Mouse (Mus musculus): ENCODE measurements at regions not wholly inside any gene's neighbourhood (a gene's known extent, or its start where the extent isn't known, plus 50 kb on each side); places are given as distances from the start of the nearest gene placed in this dataset.
"Not testable (repeated sequence)": the region's sequence is repeated elsewhere in the genome, so short reads cannot be mapped to it uniquely, and the experiment has no call there.

DNA sequence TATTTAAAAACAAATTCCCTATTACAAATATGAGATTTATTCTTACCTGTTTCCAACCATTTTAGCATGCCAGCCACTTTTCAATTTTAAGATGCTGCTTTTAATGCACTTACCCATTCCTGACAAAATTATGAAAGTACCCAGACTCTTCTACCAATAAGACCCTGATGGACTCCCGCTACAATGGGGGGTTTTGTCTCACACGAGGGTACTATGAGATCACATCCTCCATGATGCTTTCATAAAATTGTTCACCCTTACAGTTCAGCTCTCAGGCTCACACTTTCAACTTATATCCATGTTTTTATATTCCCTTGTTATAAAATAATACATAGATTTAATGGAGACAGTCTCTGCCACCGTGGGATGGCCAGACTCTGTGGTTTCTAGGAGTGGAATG is 68.1 kb upstream of the Adamts18 start:
- no peak for DNase-seq (ENCODE audit: low spot score in 2 of 2)

DNA sequence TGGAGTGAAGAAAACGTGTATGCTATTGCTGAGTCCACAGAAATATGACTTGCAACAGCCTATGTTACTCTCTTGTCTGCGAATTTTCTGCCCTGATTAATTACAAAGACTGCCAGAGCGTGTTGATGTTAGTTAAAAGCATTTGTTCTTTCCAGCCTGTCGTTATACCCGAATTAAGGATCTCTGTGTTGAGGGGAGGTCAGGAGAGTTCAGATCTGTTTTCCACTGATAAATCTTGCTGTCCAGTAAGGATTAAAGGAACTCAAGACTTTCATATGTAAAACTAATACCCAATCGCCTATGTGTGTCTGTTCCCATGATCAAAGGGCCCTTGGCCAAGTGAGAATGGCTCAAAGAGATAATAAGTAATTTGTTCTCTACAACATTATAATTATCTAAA is 68.7 kb upstream of the Adamts18 start:
- no peak for DNase-seq (ENCODE audit: low spot score in 2 of 2)

DNA sequence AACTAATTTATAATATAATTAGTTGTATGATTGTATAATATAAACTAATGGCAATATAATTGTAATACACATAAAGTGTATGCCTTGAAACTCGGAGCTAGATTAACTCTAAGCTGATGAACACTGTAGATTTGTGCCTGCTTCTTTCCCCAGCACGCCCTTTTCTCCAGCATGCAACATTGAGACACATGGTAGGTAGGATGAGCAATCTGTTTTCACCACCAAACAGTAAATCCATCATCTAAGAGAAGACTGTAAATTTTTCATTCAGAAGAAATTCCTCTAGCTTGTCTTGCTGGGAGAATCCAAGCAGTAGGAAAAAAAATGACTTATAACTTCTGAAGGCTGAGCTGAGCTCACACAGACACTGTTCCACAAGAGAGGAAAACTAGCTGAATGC is 71.8 kb upstream of the Adamts18 start:
- no peak for DNase-seq (ENCODE audit: low spot score in 2 of 2)

DNA sequence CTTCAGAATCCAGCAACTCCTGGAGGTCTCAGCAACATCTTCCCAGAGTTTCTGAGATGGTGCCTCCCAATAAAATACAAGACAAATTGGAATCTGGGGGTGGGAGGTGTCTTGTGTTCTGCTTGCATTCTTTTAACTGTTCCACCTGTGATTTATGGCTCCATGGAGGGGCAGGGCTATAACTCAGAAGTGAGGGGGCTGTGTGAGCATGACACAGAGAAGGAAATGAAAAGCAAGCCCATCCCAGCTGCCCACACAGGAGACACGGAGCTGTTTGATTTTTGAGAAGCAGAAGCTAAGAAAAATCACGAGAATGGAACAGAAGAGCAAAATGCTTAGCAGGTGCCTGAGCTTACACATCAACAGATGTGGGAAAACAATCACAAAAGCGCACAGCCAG is 74.8 kb upstream of the Adamts18 start:
- DNase-seq (ENCODE audit: low spot score in 2 of 2) = no peak

DNA sequence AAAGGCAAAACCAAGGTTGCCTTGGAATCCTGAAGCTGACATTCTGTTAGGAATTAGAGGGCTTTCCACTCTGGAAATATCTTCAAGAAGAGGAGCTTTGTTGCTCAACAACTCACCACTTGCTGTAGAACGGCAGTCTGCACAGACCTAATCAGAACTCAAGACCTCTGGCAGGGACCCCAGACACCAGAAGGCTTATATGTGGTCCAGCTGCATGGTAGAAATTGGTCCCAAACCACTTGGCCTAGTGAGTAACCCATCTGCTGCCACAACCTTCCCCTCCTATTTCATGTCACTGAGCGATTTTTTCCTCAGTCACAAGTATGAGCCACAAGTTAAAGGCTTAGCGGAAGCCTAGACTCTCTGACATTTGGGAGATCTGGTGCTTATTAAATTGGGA is 105.2 kb upstream of the Adamts18 start:
- no peak for DNase-seq (ENCODE audit: low spot score in 2 of 2)

DNA sequence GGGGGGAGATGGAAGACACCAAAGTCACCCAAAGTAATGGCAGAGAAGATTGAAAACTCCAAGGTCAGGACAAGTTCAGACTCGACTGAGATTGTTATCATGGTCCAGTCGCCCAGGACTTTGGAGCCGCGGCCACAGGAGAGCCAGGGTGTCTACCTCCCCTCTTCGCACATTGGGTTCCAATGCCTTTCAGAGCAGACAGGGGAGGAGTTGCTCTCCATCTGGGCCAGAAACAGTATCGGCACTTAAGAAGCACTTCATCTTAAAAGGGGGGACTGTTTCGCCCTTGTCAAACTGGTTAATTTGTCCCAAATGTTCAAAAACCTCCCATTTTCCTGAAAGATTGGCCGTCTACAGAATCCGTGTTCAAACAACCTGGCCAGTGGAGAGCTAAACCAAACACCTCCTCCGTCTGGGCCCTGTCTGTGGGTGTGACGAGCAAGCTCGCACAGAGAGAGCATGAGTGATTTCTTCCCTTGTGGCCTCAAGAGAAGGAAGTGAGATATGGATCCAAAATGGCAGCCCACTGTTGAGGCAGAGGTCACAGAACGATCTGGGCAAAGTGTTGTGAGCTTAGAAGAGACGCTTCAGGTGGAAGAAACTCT is 108.0 kb upstream of the Adamts18 start:
- no peak for DNase-seq (ENCODE audit: low spot score in 2 of 2)

DNA sequence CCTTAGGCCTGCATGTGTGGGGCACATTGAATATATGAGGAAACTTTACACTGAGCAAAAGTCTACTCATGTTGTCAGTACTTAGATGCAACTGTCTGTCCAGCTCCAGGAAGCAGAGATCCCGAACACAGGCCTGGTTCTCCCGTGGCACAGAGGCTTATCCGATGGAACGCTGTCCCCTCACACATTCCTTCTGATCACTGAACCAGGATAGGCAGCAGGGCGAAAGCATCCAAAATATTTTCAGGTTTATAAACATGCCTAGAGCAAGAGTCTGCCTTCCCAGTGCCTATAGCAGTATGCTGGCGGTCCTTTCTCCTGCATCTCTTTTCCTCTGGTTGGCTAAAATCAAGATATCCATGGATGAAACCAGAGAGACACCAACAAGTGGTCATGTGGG is 109.3 kb upstream of the Adamts18 start:
- no peak for DNase-seq (ENCODE audit: low spot score in 2 of 2)

DNA sequence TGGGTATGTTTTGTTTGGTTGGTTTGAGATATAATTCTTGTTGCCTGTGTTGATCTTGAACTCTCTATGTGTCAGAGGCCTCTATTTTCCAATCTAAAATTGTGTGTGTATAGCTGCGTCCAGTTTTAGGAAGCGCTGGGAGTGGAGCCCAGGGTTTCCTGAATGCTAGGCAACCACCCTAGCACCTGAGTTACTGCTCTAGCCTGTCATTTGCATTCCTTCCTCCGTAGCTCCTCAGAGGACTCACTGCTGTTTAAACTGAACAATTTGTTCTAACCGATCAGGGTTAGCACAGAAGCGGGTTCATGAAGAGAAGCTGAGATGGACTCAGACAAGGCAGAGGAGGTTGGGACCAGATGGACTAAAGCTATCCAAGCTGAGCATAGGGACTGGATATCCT is 127.3 kb upstream of the Adamts18 start:
- no peak for DNase-seq (ENCODE audit: low spot score in 2 of 2)

DNA sequence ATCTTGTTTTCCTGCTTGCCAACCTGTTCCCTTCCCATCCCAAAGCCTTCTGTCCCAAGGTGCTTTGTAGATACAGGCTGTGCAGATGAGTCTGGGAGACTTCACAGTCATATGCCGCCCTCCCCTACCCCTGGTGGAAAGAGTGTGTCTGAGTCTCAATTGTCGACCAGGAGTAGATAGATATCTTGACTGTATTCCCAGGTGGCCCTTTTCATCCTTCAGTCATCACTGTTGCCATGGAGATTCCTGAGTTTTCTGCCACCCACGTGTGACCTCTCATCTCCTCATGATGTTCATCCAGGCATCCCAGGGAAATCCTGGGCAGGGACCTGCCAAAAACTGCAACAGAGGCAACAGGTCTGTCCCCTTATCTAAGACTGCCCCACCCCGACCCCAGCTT is 128.1 kb upstream of the Adamts18 start:
- no peak for DNase-seq (ENCODE audit: low spot score in 2 of 2)

DNA sequence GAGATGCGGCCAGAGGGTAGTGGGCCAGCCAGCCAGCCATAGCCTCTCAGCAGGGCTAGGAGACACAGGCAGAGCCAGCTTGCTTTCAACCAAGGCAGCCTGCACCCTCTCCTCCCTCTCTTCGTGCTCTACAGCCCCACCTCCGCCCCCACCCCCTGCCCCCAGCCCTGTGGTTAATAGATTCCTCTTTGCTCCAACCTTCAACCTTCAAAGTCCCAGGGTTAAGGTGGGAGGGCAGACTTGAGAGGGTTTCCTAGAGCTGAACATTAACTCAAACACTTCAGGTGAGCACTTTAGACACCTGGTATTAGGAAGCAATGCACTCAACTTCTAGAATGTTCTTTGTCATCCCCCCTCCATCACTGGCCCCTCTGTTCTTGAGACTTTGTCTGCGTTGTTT is 128.5 kb upstream of the Adamts18 start:
- DNase-seq (ENCODE audit: low spot score in 2 of 2) = no peak

DNA sequence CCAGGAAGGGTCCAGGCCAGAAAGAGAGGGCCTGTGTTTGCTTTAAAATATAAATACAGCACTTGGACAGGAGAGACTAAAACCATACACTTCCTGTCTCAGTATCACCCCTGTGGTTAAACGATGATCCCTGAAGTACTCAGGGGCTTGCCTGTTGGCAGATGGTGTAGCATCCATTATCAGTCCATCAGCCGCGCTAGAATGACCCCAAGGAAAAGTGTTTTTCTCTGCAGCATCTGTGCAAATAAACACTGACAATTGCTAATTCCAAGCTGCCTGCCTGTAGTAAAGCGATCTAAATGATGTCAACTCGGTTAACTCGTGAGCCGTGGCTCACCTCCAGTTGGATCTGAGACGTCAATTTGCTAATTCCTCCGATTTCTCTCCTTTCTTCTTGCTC is 130.4 kb upstream of the Adamts18 start:
- DNase-seq (ENCODE audit: low spot score in 2 of 2) = no peak

DNA sequence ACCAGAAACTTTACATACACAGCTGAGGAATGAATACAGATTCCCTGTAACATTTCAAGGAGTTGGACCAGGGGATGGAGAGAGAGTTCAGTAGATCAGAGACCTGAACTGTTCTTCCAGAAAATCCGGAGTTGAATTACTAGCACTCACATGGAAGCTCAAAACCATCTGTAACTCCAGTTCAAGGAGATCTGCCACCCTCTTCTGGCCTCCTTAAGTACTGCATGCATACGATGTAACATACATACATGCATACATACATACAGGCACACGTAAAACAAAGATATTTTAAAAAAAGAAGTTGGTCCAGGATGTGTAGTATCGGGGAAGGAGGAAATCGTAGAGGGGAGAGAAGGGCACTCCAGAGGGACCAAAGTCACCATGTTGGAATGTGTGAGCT is 131.3 kb upstream of the Adamts18 start:
- DNase-seq (ENCODE audit: low spot score in 2 of 2) = no peak

DNA sequence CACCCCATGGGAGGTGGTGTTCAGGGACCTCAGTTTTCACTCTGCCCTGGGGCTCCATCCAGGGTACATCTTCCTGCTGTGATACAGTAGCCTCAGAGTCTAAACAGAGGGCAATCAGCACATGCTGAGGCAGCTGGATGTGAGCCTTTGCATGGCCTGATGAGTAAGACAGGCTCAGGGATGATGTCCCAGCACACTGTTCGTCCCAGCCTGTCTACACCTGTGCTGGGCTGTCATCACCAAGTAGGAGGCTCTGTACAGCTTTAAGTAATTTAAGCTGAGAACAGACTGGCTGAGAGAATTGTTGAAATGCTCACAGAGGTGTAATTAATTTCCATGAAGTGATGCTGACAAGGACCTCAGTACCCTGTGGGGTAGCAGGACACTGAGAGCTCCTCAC is 132.8 kb upstream of the Adamts18 start:
- DNase-seq (ENCODE audit: low spot score in 2 of 2) = no peak

DNA sequence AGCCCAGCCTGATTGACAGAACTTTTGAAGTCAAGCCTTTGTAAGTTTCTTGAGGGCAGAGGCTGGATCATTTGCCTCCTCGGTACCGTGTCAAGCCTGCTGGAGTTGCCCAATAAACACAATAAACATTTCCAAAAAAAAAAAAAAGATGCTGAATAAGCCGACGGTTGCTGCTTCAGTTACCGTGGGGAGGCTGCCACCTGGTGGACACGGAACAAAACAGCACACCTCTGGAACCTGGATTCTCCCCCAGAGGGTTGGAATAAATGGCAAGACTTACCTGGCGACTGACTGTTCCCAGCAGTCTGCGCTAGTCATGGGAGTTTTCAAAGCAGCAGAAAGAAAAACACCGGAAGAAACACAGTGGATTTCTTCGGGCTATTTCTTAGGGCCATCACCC is 136.3 kb upstream of the Adamts18 start:
- DNase-seq (ENCODE audit: low spot score in 2 of 2) = peak in 1 of 2 experiments; percentile 7

DNA sequence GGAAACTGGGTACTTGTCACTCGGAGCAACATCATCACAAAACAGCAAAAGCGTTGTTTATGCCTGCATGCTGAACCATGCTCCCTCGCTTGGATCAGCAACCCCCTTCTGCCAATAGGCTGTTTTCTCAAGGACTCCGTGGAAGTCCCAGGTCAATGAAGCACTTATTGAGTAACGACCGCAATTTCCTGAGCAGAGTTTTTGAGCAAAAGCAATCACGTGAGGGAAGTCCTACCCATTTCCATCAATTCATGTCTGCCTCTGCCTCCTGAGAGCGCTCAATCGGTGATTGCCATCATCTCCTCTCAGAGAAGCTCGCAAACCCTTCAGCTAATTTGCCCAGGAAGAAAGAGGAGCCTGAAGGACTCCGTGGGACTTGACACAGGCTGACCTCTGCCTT is 136.9 kb upstream of the Adamts18 start:
- DNase-seq (ENCODE audit: low spot score in 2 of 2) = no peak

DNA sequence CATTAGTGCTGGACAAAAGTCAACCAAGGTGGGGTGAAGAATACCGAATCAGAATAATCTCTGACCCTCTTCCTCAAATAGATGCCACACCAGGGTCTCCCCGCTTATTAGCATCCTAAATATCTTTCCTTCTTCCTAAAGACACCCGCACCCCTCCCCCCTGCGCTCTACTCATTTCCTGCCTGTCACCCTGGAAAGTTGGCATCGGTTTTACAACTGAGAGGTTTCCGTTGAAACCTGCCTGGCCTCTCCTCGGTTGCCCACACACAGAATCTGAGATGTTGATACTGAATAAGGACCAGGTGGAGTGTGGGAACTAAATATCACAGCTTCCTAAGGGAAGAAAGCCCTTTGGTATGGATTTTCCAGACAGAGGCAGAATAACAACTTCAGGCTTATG is 137.4 kb upstream of the Adamts18 start:
- DNase-seq (ENCODE audit: low spot score in 2 of 2) = no peak

DNA sequence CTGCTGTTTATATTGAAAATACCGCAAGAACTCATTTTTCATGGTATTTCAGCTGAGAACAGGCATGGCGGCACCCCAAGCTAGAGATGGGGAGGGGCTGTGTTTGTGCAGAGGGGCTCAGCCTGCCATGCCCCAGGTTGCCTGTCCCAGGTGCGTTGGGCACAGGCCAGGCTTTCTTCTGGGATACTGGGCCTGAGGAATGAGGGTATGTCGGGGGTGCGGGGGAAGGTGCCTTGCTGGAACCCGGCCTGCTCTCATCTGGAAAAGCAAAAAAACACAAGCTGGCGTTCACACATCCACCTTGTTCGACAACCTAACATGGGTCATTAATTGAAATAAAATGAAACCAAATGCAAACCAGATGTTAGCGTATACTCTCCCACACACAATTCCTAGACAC is 142.2 kb upstream of the Adamts18 start:
- no peak for DNase-seq (ENCODE audit: low spot score in 2 of 2)

DNA sequence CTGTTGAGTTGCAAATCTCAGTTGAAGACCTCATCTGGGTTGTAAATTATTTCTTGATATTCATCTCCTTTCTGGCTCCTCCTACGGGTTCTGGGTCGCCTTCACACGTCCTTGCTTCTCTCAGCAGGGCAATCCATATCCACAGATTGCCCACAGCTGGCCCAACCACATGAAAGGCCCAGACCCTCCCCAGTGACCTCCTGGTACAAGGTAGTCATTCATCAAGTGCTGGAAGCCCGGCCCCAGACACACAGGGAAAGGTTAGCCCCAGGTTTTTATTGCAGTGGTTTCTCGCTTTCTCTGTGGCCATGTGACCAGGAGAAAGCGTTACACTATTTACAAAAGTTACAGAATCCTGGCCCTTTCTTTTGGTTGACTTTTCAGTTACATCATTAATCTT is 134.5 kb upstream of the Nudt7 start:
- DNase-seq (ENCODE audit: low spot score in 2 of 2) = no peak

DNA sequence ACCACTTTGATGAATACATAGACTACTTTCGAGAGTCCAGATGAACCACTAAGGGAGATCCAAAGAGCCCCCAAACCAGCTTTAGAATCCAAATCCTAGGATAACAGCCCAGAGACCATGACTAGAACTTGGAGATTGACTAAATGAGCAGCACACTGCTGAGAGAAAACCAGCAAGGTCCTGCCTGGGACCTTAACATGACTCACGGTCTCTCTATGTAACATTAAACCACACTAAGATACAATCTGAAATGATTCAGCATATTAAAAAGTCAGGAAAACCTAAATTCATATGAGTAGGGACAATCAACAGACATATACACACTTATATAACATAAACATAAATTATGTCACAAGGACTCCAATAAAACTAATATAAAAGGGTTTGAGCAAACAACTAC is 131.7 kb upstream of the Nudt7 start:
- no peak for DNase-seq (ENCODE audit: low spot score in 2 of 2)

DNA sequence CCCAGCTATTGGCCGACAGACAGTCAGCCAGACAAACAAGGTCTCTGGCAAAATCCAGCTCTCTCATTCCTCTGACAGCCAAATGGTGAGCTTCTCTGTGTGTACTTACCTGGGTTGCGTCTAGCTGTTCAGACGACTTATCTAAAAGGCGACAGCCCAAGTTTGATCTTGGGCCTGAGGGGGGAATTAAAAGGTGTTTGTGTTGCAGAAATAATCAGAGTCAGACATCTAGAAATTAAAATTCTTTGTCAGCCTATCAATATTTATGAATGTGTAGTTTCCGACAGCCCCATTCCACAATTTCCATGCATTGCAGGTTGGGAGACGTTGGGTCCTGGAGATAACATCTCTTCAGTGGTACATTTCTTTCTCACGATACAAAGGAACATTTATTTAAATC is 128.9 kb upstream of the Nudt7 start:
- no peak for DNase-seq (ENCODE audit: low spot score in 2 of 2)

DNA sequence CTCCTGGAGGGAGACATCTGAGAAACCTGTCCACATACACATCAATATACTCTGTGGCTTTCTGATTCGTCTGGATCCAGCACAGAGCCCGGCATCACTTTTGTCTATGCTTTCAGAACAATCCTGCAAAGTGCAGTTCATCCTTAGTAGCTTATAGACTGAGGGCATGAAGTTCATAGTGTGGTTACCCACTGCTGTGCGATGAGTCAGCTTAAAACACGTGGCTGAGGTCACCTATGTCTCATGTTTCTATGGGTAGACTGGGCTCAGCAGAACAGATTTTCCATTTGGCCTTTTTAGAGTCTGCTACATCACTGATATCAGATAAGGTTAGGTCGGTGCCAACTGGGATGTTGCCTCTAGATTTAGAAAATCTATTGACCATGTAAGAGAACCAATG is 126.8 kb upstream of the Nudt7 start:
- DNase-seq (ENCODE audit: low spot score in 2 of 2) = no peak

DNA sequence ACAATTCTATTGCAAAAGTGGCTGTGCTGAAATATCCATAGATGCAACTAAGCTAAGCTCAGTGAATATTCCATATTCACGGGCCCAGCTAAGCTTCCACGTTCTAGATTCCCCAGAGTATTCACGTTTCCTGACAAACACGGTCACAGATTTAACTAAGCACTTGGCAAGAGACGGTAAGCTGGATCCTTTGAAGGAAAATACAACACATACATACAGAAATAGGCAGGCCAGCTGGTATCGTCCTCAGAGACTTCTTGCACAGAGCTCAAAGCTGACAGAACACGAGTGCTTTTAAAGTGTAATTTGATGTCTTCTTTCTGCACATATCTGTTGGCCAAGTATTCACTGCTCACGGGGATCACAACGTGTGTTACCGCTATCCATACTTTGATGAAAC is 126.3 kb upstream of the Nudt7 start:
- no peak for DNase-seq (ENCODE audit: low spot score in 2 of 2)

DNA sequence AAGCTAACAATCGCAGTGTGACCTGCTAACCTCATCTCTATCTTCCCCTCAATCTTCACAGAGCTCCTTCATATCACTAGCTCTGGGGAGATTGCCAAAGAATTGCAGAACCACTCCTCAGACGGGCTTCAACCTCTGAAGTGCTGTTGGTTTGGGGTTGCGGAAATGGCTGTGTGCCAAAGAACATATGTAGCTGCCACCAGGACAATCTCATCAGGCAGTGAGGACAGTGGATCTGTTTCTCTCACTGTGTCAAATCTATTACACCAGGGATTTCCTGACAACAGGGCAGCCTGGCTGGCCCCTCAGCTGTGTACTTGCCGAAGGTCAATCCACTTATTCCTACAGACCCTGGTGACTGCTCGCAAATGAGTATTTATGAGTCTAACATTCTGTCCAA is 115.0 kb upstream of the Nudt7 start:
- DNase-seq (ENCODE audit: low spot score in 2 of 2) = no peak

DNA sequence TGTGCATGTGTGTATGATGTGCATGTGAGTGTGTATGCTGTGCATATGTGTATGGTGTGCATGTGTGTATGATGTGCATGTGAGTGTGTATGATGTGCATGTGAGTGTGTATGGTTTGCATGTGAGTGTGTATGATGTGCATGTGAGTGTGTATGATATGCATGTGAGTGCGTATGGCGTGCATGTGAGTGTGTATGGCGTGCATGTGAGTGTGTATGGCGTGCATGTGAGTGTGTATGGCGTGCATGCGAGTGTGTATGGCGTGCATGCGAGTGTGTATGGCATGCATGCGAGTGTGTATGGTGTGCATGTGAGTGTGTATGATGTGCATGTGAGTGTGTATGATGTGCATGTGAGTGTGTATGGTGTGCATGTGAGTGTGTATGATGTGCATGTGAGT is 103.2 kb upstream of the Nudt7 start:
- DNase-seq (ENCODE audit: low spot score in 2 of 2) = not testable (repeated sequence)

DNA sequence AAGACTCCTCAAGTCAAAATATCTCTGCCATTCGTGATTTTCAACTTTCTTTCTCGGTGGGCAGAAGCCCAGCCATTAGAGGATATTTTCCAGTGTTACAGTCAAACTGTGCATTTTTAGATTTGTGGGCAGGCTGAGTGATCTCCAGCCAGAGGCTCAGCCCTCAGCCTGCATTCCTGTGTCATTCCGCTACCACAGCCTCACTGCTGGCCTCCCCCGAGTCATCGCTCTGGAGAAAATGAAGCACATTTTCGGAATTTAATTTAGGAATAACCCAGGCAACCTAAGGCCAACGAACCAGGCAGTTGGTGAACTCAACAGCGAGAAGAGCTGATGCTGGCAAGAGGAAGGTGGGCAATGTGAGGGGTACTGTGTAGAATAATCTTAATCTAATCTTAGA is 80.9 kb upstream of the Nudt7 start:
- DNase-seq (ENCODE audit: low spot score in 2 of 2) = no peak

Measured in spleen, postnatal 14 days (tissue).